Mouse (Mus musculus) spleen, postnatal 0 days (tissue): ENCODE measurements around the gene Anks4b. TPM values are rescaled to one million over a fixed set of nuclear protein-coding genes. Genes with fewer than 3 reads are reported as not detected.

Experiments used
- polyA plus RNA-seq: library from polyadenylated mRNA; unstranded; fragments of >200 nt; fragmentation: Nextera tagmentation; extraction: Ambion mirVana; gene quantifications from 2 replicates; pipeline ENCODE4 v1.2.1, GENCODE M21; 2015

The Anks4b gene
- polyA plus RNA-seq: not detected in 2 replicates

GRCm38 (mm10) chr7:120173603-120174244 is at the start of gene Anks4b:
Anks4b (plus strand) TSS chr7:120173858.

DNA sequence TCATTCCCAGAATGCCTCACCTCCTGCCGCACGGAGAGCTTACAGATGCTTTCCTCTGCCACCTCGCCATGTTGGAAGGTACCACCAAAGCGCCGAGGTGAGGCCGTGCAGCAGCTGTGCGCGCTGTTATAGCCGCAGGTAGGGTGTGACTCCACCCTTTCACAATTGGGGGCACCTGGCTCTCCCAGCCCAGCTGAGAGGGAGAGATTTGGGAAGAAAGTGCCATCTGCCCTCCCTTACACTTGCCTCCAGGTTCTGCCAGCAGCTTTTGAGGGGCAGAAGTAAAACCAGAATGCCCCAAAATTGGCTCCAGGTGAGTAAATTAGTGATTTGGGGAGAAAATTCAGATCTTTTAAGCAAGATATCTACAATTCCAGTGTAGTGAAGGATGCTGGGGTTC is 28.5 kb upstream of the Anks4b start, which contains the start of gene Zp2:
TSS of gene Zp2 (minus strand) at position 101 of the 400 bp plus-strand sequence.

DNA sequence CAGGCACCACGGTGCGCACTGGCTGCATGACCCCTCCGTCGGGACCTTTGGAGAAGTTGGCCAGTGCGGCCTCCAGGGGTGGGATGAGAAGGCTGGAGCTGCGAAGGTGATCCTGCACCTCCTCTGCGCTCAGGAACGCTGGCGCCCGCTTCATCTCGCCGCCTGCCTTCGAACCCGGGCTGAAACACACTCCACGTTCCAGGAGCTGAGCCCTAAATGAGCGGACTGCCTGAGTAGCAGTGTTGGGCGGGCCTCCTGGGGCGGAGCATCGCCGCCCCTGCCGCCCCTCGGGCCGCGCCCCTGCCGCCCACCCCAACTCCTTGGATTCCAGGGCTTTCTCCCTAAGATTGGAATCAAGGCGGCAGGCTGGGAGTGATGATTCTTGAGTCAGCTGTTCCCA is 28.1 kb downstream of the Anks4b start, which contains the start of gene Crym:
TSS of gene Crym (minus strand) at position 341 of the 400 bp plus-strand sequence.

GRCm38 (mm10) chr7:120203789-120204188 is 30.1 kb downstream of the Anks4b start, which contains the start of gene Abca14:
Abca14 (plus strand) TSS chr7:120203961.

Other genes starting within 250 kb of the Anks4b start
- gene Dnah3, start 78.6 kb upstream of the Anks4b start, polyA plus RNA-seq: not detected in 2 replicates
- gene Tmem159, start 71.5 kb upstream of the Anks4b start, polyA plus RNA-seq: 8.6 and 12.9 TPM in 2 replicates
- gene Zp2, start 28.6 kb upstream of the Anks4b start, polyA plus RNA-seq: not detected in 2 replicates
- gene Crym, start 28.3 kb downstream of the Anks4b start, polyA plus RNA-seq: 0.58 and 0.71 TPM in 2 replicates
- gene Abca14, start 30.1 kb downstream of the Anks4b start, polyA plus RNA-seq: not detected in 2 replicates
- not detected in 2 replicates for gene Abca15, start 154.8 kb downstream of the Anks4b start, polyA plus RNA-seq
- not detected in 2 replicates for gene Abca16, start 235.8 kb downstream of the Anks4b start, polyA plus RNA-seq